Mouse (Mus musculus) frontal cortex, adult 2 months (tissue): ENCODE results near the gene Aldh6a1. TPM values are rescaled to one million over a fixed set of nuclear protein-coding genes. Genes with fewer than 3 reads are reported as not detected.
A peak's percentile ranks its signal among the peaks of the same experiment; 100 is the strongest.

Source experiments
- DNase-seq, 2 experiments: peaks; one replicate each; pipeline ENCODE4 v3.0.0; 2022; ENCODE audit warnings: low spot score in 1 of 2; ENCODE audit errors: extremely low spot score in 1 of 2
- polyA plus RNA-seq: library from polyadenylated mRNA; depleted of rRNA; stranded (reverse); fragments of >200 nt; gene quantifications from 2 replicates; pipeline ENCODE4 v1.2.3, GENCODE M21; 2012; rRNA removed

Gene Aldh6a1
- polyA plus RNA-seq, 1 experiment: 56.4 TPM

GRCm38 (mm10) chr12:84384644-84385081 is 66.1 kb downstream of the Aldh6a1 start:
- DNase-seq: peak in 1 of 2 experiments; percentile 32

- no peak for DNase-seq
Measured at GRCm38 (mm10) chr12:84382369-84382768, 68.4 kb downstream of the Aldh6a1 start.

Other genes starting within 250 kb of the Aldh6a1 start
- gene Elmsan1, start 232.1 kb downstream of the Aldh6a1 start, polyA plus RNA-seq: 8.6 and 8.7 TPM in 2 replicates
- 34.4 and 39.4 TPM in 2 replicates for gene Ptgr2, start 165.8 kb downstream of the Aldh6a1 start, polyA plus RNA-seq
- 36.9 and 37.2 TPM in 2 replicates for gene Zfp410, start 134.2 kb downstream of the Aldh6a1 start, polyA plus RNA-seq
- gene Coq6, start 89.3 kb downstream of the Aldh6a1 start, polyA plus RNA-seq: 34.9 and 38.8 TPM in 2 replicates
- gene Fam161b, start 89.2 kb downstream of the Aldh6a1 start, polyA plus RNA-seq: 15.1 and 15.5 TPM in 2 replicates
- 19.2 and 21.3 TPM in 2 replicates for gene Entpd5, start 42.0 kb downstream of the Aldh6a1 start, polyA plus RNA-seq
- gene Bbof1, start 41.9 kb downstream of the Aldh6a1 start, polyA plus RNA-seq: 7.2 and 8.5 TPM in 2 replicates
- gene Rnf113a2, start 33.8 kb downstream of the Aldh6a1 start, polyA plus RNA-seq: 15.1 and 18.3 TPM in 2 replicates
- 37.1 and 40.9 TPM in 2 replicates for gene Lin52, start 418 bp upstream of the Aldh6a1 start, polyA plus RNA-seq
- 0.27 and 0.28 TPM in 2 replicates for gene Vsx2, start 118.8 kb upstream of the Aldh6a1 start, polyA plus RNA-seq
- gene Abcd4, start 166.4 kb upstream of the Aldh6a1 start, polyA plus RNA-seq: 26.5 and 28.5 TPM in 2 replicates
- 0.04 TPM in 1 of 2 replicates, not detected in the other for gene Vrtn, start 190.0 kb upstream of the Aldh6a1 start, polyA plus RNA-seq
- 16.3 and 23.8 TPM in 2 replicates for gene Syndig1l, start 247.8 kb upstream of the Aldh6a1 start, polyA plus RNA-seq